Mouse (Mus musculus) heart, embryonic 13.5 days (tissue): ENCODE measurements around the gene Ptprg. TPM values are rescaled to one million over a fixed set of nuclear protein-coding genes. Genes with fewer than 3 reads are reported as not detected.

Experiments
- ATAC-seq: fragments of 200-750 bp; cut with Nextera tagmentation; 2 replicates; pipeline ENCODE4 v1.8.0; 2017; ENCODE audit warnings: moderate TSS enrichment; ENCODE audit not compliant: insufficient number of reproducible peaks, low FRiP score, low TSS enrichment; ENCODE audit errors: extremely low read depth
- H3K27ac ChIP-seq: fragments of 300-500 bp; sonication (generic); replicated peaks from 2 replicates; pipeline ENCODE4 v1.5.1; 2015; ENCODE audit warnings: moderate library complexity, mild to moderate bottlenecking, inconsistent platforms
- H3K27me3 ChIP-seq: fragments of 300-500 bp; sonication (generic); replicated peaks from 2 replicates; pipeline ENCODE4 v1.6.1; 2015; ENCODE audit warnings: mild to moderate bottlenecking, inconsistent platforms
- H3K36me3 ChIP-seq: fragments of 300-500 bp; sonication (generic); 2 replicates; pipeline ENCODE4 v1.6.1; 2015; ENCODE audit warnings: mild to moderate bottlenecking, inconsistent platforms
- H3K4me1 ChIP-seq: fragments of 300-500 bp; sonication (generic); 2 replicates; pipeline ENCODE4 v1.6.1; 2015; ENCODE audit warnings: inconsistent platforms
- H3K4me2 ChIP-seq: fragments of 300-500 bp; sonication (generic); 2 replicates; pipeline ENCODE4 v1.6.1; 2015; ENCODE audit warnings: inconsistent platforms, mild to moderate bottlenecking, moderate library complexity
- H3K4me3 ChIP-seq: fragments of 300-500 bp; sonication (generic); 2 replicates; pipeline ENCODE4 v1.5.1; 2015; ENCODE audit warnings: moderate library complexity, mild to moderate bottlenecking, inconsistent platforms
- H3K9ac ChIP-seq: fragments of 300-500 bp; sonication (generic); 2 replicates; pipeline ENCODE4 v1.6.1; 2015; ENCODE audit warnings: inconsistent platforms, mild to moderate bottlenecking, moderate library complexity
- H3K9me3 ChIP-seq: fragments of 300-500 bp; sonication (generic); 2 replicates; pipeline ENCODE4 v1.6.1; 2016; ENCODE audit warnings: inconsistent platforms
- WGBS: fragments of 180-500 bp; shearing (Covaris S2); methylation state at CpG from one replicate; pipeline ENCODE4 v1.1.7; 2015; ENCODE audit warnings: mixed read lengths; 5-methylcytosine and 5-hydroxymethylcytosine counted together
- polyA plus RNA-seq: library from polyadenylated mRNA; unstranded; fragments of >200 nt; fragmentation: Nextera tagmentation; extraction: Ambion mirVana; gene quantifications from 2 replicates; pipeline ENCODE4 v1.2.1, GENCODE M21; 2015

Ptprg gene
- polyA plus RNA-seq, 1 experiment from 2014 or later: 18.3 TPM

DNA sequence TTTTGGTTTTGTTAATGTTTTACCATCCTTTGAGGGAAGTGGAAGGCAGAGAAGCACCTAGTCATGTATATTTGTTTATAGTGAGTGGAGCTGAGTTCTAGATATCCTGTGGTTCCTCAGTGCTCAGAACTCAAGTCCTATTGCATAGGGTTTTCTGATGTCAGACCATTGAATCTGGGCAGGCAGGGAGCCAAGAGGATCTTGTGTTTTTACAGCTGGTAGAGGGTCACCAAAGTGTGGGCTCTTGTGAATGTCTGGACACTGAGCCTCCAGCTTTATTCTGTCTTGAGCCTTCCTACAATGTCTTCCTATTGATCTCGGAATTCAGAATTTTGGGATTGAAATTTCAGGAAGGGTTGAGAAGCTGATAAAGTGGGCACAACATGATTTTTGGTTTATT, 206.0 kb downstream of the Ptprg start:
- Histone ChIP-seq H3K9me3 (no peaks in the 10 kb centered on the region), H3K4me1 (peaks cover 68% of the 10 kb centered on the region), H3K27ac (no peak overlapping the region), H3K4me2 (no peak overlapping the region), H3K4me3 (no peak overlapping the region), H3K9ac (no peak overlapping the region), H3K36me3 (no peaks in the 10 kb centered on the region), H3K27me3 (no peaks in the 10 kb centered on the region)
- WGBS: 67% methylated on average over 1 of the region's 1 CpGs
- ATAC-seq: no peak

DNA sequence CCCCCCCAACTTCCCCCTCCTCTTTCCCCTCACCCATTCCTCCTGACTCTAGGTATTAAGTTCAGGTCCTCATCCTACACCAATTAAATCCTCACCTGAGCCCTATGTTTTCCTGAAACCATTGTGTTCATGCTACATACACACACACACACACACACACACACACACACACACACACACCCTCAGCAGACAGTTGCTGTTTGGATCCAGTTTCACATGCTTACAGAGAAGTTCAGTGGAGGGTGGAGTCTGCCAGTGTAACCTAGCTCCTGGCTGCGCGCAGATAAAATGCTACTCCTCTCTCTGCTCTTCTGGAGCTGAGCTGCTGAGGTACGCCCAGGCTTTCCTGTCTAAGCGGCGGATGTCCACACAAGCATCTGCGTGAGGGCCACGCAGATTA, 209.7 kb downstream of the Ptprg start:
- Histone ChIP-seq H3K36me3 (no peaks in the 10 kb centered on the region), H3K4me1 (peaks cover 66% of the 10 kb centered on the region)

DNA sequence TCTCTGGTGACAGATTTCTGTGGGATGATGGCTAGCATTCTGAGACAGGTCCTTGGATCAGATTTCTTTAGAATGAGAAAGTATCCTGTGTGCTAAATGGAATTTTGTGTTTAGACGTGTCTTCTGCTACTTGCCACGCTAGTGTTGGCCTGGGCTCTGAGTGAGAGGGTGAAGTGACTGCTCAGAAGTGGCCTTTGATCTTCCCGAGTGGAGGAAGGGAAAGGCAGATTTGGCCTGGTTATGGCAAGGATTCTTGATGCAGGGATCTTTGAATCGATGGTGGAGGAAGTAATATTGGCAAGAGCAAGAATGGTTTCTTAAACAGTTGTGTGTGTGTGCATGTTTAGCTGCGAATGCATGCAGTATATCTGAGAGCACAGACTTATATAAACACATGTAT, 219.4 kb downstream of the Ptprg start:
- Histone ChIP-seq H3K27me3 (no peaks in the 10 kb centered on the region), H3K9me3 (no peaks in the 10 kb centered on the region), H3K4me3 (no peak overlapping the region), H3K4me2 (no peak overlapping the region), H3K9ac (no peak overlapping the region), H3K4me1 (peaks cover 48% of the 10 kb centered on the region), H3K27ac (no peak overlapping the region), H3K36me3 (no peaks in the 10 kb centered on the region)
- no peak for ATAC-seq
- 59% methylated on average over 5 of the region's 5 CpGs for WGBS

More for the DNA sequence above, 209.7 kb downstream of the Ptprg start:
- H3K4me2 ChIP-seq: peak overlapping the region; percentile 19; the same call in 1 of the 2 replicates
- WGBS: 34% methylated on average over 7 of the region's 7 CpGs
- no peak overlapping the region for H3K4me3 ChIP-seq
- H3K27me3 ChIP-seq: no peaks in the 10 kb centered on the region
- ATAC-seq: no peak
- H3K27ac ChIP-seq: no peak overlapping the region
- no peak overlapping the region for H3K9ac ChIP-seq
- H3K9me3 ChIP-seq: no peaks in the 10 kb centered on the region

DNA sequence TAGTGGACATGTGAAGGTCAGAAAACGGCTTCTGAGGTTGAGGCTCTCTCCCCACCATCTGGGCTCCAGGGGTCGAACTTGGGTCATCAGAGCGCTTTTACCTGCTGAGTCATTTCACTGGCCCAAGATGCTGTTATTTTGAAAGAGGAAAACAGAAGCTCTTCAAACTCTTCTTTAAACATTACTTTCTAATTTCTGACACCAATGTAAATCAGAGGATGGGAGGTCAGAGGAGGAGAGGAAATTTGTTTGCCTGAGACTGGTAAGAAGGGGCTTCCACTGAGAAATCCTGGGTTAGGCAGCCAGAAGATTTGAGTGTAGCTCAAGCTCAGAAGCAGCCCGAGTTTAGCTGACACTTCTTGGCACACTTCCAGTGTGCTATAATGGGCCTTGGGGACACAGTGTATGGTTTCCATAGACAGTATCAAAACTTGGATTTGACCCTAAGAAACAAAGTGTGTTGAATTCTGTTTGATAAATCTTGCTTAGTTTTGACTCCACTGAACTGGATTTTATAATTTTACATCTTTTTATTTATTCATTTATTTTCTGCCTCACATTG, 221.2 kb downstream of the Ptprg start:
- Histone ChIP-seq H3K27ac (peak overlapping the region; percentile 75), H3K4me2 (peak overlapping the region; percentile 51; the same call in 1 of the 2 replicates)

DNA sequence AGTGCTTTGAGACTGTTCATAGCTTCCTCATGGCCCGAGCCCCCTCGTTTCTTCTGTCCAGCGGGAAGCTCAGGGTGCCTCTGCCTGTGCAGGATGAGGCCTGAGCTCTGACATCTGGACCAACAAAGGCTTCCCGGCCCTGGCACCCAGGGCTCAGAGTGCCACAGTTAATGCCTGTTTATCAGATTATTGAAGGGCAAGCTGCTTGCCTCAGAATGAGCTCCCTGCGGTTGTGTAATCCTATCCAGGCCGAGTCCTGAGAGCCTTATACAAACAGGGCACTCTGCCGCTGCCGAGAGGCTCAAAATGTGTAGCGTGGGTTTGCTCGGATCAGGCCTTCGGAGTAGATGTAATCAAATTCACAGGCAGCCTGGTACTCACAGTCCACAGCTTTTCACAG, 221.9 kb downstream of the Ptprg start:
- no peak for ATAC-seq

More for the DNA sequence above, 221.2 kb downstream of the Ptprg start:
- Histone ChIP-seq H3K4me1 (peaks cover 57% of the 10 kb centered on the region), H3K36me3 (no peaks in the 10 kb centered on the region), H3K27me3 (no peaks in the 10 kb centered on the region), H3K9ac (peak overlapping the region; percentile 14; the same call in 1 of the 2 replicates), H3K4me3 (no peak overlapping the region), H3K9me3 (no peaks in the 10 kb centered on the region)
- WGBS: 24% methylated on average over 4 of the region's 4 CpGs
- no peak for ATAC-seq

DNA sequence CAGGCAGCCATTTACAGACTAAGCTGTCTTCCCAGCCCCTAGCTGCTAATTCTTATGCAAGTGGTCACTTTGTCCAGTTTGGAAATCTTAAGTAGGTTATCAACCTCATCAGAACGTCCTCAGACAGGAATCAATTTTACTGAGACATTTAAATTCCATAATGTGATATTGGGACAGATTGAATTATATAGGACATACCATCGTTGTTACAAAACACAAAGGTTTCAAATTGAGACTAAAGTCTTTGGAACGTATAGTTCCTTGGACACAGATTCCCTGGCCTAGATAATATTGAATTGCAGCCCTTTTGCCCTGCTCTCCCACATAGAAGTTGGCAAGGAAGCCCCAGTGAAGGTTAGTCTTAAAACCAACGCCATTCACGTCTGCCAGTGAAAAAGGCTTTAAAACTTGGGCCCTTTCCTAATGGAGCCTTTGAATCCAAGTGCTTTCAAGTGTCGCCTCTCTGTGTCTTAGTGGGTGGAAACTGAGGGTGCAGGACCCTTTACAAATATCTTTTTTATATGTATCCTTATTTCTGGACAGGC, 222.7 kb downstream of the Ptprg start:
- Histone ChIP-seq H3K36me3 (no peaks in the 10 kb centered on the region), H3K9me3 (no peaks in the 10 kb centered on the region), H3K27ac (no peak overlapping the region), H3K4me3 (no peak overlapping the region), H3K4me1 (peaks cover 50% of the 10 kb centered on the region), H3K9ac (peak overlapping the region; percentile 67; the same call in 1 of the 2 replicates), H3K27me3 (no peaks in the 10 kb centered on the region), H3K4me2 (no peak overlapping the region)
- WGBS: 78% methylated on average over 6 of the region's 6 CpGs
- no peak for ATAC-seq

More for the DNA sequence above, 221.9 kb downstream of the Ptprg start:
- Histone ChIP-seq H3K4me2 (peak overlapping the region; percentile 51), H3K27me3 (no peaks in the 10 kb centered on the region), H3K4me3 (0 out of 2 replicates have a peak overlapping the region, but pooled peaks have one; percentile 9), H3K36me3 (no peaks in the 10 kb centered on the region), H3K4me1 (peaks cover 52% of the 10 kb centered on the region), H3K27ac (peak overlapping the region; percentile 75), H3K9ac (peak overlapping the region; percentile 67), H3K9me3 (no peaks in the 10 kb centered on the region)
- WGBS: 13% methylated on average over 11 of the region's 11 CpGs

DNA sequence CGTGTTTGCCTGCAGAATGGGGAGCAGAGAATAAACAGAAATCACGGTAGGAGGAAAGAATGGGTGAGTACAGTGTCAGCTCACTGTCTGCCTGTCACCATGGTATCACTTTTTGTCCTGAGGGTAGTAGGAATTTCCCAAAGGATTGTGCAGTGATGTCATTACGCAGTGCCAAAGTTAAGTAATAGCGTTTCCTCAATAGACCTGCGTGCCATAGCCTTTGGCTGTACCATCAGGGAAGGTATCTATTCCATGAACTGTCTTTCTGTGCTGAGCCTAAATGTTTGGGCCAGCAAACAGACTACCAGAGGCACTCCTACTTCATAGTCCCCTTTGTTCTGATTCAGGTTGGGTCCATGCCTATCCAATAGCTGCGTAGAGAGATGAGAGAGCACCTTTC, 223.2 kb downstream of the Ptprg start:
- WGBS: 86% methylated on average over 6 of the region's 6 CpGs
- Histone ChIP-seq H3K4me3 (no peak overlapping the region), H3K27ac (no peak overlapping the region), H3K27me3 (no peaks in the 10 kb centered on the region), H3K36me3 (no peaks in the 10 kb centered on the region), H3K9me3 (no peaks in the 10 kb centered on the region), H3K4me2 (no peak overlapping the region), H3K4me1 (peaks cover 48% of the 10 kb centered on the region), H3K9ac (no peak overlapping the region)
- ATAC-seq: no peak

DNA sequence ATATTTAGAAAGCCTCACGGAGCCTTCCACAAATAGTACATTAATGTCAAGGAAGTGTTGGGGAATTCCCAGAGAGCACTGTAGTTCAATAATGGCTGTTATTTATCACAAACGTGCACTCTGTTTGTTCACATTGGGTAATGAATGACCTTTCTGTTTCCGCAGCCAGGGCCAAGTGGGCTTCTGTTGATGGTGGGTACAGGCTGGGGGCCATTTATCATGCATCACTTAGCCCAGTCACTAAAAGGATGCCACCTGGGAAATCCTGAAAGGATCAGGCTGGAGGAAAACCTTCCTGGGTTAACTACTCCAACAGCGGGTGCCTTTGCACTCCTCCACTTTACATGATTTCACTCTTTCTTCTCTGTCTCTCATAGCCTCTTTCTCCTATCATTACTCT, 237.9 kb downstream of the Ptprg start:
- H3K27me3 ChIP-seq: no peaks in the 10 kb centered on the region
- H3K27ac ChIP-seq: no peak overlapping the region
- H3K4me1 ChIP-seq: peaks cover under 1% of the 10 kb centered on the region; the same call in 1 of the 2 replicates
- 63% methylated on average over 4 of the region's 4 CpGs for WGBS
- no peak overlapping the region for H3K4me3 ChIP-seq
- no peak overlapping the region for H3K4me2 ChIP-seq
- no peaks in the 10 kb centered on the region for H3K9me3 ChIP-seq
- no peak for ATAC-seq
- H3K9ac ChIP-seq: no peak overlapping the region
- H3K36me3 ChIP-seq: no peaks in the 10 kb centered on the region

DNA sequence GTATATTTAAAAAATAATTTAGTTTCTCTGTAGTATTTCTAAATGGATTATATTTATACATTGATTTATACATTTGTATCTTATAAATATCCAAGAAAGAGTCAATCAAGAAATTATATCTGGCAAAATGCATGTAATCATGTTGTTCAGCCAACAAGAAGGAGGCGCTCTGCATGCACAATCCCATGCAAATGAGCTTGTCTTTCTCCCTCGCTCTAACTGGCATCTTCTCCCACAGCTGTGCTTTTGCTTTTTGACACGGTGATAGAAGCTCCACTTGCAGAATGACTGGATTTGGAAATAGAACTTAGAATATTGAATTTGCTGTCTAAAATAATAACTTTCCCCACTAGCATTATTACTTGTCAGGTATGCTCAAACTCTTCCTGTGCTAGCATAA, 240.5 kb downstream of the Ptprg start:
- Histone ChIP-seq H3K27me3 (no peaks in the 10 kb centered on the region), H3K4me2 (no peak overlapping the region), H3K4me1 (peaks cover 14% of the 10 kb centered on the region), H3K4me3 (no peak overlapping the region), H3K9ac (no peak overlapping the region), H3K9me3 (no peaks in the 10 kb centered on the region), H3K36me3 (no peaks in the 10 kb centered on the region), H3K27ac (no peak overlapping the region)
- 83% methylated on average over 3 of the region's 3 CpGs for WGBS
- no peak for ATAC-seq

DNA sequence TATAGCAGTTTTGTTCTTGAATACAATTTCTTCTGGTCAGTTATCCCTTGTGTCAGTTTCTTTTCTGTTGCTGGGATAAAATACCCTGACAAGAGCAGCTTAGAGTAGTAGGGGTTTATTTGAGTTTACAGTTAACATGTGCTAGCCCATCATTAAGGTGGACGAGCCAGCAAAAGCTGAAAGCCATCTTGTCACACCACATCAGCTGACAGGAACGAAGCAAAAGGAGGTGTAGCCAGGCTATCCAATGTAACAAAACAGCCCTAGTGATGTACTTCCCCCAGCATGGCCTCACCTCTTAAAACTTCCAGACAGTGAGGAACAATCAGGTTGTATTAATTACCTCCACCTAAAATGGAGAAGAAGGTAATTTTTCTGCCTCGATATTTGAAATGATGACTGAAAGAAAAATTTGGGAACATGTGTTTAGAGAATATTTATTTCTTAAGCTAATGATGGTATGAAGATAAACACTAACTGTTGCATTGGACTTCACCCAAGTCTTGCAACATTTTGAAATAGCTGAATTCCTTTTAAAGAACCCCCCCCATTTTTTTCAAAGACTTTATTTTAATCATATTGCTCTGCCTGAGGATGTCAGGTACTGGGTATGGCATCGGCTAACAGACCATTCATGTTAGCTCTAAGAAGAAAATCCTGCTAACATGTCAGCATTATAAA, 249.2 kb downstream of the Ptprg start:
- Histone ChIP-seq H3K27me3 (no peaks in the 10 kb centered on the region), H3K4me1 (peaks cover 16% of the 10 kb centered on the region), H3K36me3 (no peaks in the 10 kb centered on the region), H3K4me2 (no peak overlapping the region), H3K9me3 (no peaks in the 10 kb centered on the region), H3K4me3 (no peak overlapping the region), H3K27ac (no peak overlapping the region), H3K9ac (no peak overlapping the region)
- 79% methylated on average over 4 of the region's 4 CpGs for WGBS
- ATAC-seq: no peak

DNA sequence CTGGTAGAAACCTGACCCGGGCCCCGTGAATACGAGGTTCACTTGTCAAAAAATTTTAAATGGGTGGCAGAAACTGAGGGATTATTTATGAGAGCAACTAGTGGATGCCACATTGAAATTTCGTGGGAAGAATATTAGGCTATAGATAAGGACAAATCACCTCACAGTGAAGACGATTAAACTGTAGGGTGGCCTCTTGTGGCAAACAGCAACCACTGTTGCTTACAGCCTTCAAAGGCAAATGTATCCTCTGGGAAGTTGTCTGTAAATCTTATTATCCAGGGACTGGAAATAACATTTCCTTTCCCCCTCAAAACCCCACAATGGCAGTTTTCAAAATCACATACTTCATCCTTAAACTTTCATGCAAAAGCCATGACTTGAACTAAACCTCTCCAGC, 253.3 kb downstream of the Ptprg start:
- Histone ChIP-seq H3K4me3 (no peak overlapping the region), H3K4me1 (0 out of 2 replicates have a peak, but pooled peaks cover 11% of the 10 kb centered on the region), H3K4me2 (no peak overlapping the region), H3K27ac (no peak overlapping the region), H3K9me3 (no peaks in the 10 kb centered on the region), H3K36me3 (no peaks in the 10 kb centered on the region), H3K27me3 (no peaks in the 10 kb centered on the region), H3K9ac (no peak overlapping the region)
- WGBS: 48% methylated on average over 5 of the region's 5 CpGs
- no peak for ATAC-seq
